Mouse (Mus musculus): ENCODE measurements around the gene C130026I21Rik.

Gene C130026I21Rik

GRCm38 (mm10) chr1:85270466-85270865 is at the start of gene C130026I21Rik:
Gene C130026I21Rik, minus strand, starts transcription at chr1:85270566.
- WGBS: 60% methylated on average over 1 of the region's 6 CpGs

DNA sequence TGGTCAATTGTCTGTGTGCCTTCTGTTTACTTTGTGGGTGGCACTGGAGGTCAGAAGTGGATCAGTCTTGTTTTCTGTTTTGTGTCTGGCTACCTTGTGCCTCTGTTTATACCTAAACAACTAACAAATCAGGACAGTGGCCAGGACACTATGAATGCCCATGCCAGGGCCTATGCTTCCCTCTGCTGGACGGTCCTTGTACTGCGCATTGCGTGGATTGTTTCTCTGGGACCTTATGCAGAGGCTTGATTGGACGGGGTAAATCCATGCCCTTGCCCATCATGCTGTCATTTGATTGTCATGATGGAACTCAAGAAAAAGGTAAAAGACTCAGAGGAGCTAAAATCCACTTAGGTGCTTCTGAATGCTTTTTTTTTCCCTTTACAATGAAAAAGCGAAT is 16.7 kb upstream of the C130026I21Rik start:
- WGBS: 52% methylated on average over 4 of the region's 5 CpGs

- 77% methylated on average over 4 of the region's 5 CpGs for WGBS
These were observed 6.1 kb upstream of the C130026I21Rik start for GRCm38 (mm10) chr1:85276421-85276820.

GRCm38 (mm10) chr1:85258634-85259033 is 11.7 kb downstream of the C130026I21Rik start:
- WGBS: 54% methylated on average over 2 of the region's 2 CpGs

DNA sequence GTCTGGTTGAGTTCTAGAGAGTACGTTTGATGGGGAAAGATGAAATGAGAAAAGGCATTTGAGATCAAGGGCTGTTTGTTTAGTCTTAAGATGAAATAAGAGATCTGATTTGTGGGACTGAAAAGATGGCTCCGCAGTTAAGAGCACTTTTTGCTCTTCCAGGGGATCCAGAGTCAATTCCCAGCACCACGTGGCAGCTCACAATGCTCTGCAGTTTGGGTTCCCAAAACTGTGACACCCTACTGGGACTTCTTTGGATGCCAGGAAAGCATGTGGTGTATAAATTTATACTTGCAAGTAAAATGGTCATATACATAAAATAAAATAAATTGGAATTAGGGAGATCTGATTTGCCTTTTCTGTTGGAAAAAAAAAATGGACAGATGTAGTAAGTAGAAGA is 15.1 kb downstream of the C130026I21Rik start:
- WGBS: 52% methylated on average over 2 of the region's 3 CpGs

DNA sequence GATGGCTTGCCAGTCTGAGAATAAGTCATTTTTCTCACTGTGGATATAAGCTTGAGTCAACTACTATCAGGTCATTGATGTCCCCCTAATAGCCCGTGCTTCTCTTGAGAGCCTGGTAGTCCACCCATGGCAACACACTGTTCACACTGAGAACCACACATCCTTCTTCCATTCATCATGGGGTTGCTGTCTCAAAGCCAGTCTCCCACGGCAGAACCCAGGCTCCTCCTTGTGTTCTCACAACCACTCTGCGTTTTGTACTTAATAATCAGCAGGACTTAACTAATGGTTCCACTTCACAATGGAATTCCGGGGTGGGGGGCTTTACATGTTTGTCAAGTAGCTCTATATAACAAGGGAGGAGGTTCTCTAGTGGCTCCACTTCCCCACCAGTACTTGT is 19.2 kb downstream of the C130026I21Rik start:
- 82% methylated on average over 4 of the region's 4 CpGs for WGBS

- 61% methylated on average over 3 of the region's 3 CpGs for WGBS
These were observed 21.4 kb downstream of the C130026I21Rik start for GRCm38 (mm10) chr1:85248985-85249384.

DNA sequence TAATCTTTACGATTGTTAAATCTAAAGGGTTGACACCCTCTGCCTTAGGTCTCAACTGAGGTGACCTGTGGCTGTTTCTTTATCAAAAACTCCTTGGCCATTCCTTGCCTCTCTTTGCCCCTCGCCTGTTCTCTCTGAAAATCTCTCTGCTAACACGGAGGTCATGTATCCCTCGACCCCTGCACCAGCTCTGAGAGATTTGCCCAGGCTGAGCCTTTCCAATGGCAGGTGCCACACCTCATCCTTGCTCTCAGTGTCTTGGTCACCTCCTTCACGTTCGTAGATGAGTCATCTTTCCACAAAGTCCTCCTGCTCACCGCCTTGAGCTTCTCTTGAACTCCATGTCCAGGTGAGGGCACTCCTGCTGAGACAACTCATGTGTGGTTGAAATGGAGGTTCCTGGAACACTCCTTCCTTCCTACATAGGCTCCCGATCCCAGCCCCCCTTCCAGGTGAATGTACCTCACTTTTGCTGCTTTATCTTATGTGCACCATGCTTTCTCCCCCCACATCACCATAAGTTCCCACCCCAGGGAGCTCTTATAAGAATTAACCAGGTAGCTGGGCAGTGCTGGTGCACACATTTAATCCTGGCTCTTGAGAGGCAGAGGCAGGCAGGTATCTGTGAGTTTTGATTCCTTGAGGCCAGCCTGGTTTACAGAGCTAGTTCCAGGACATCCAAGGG is 23.4 kb downstream of the C130026I21Rik start:
- WGBS: 73% methylated on average over 8 of the region's 8 CpGs

DNA sequence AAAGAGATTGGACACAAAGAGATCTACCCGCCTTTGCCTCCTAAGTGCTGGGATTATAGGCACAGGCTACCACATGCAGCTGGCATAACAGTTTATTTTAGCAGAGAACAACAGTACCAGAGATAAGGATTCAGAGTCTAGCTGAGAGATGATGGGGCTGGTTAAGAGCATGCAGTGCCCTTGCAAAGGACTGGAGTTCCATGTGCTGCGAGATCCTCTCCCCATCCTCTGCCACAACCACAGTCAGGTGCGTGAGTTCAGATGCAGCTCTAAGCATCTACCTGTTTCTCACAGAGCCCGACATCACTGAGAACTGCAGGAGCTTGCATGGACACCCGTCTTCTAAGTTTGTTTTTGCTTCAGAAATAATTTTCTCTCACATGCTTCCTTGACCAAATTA is 24.1 kb downstream of the C130026I21Rik start:
- 81% methylated on average over 5 of the region's 5 CpGs for WGBS

DNA sequence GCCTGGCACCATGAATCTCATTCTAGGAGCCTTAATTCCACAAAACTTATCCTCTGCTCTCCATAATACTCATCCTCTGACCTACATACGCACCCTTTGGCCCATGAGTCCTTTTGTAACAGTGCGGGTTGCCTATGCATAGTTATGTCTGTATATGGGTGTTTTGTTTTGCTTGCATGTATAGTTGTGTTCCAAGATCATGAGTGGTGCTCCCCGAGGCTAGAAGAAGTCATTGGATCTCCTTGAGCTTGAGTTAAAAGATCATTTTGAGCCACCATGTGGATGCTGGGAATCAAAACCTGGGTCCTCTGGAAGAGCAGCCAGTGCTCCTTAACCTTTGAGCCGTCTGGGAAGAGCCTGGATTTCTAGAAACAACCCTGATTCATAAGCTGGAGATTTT is 25.4 kb downstream of the C130026I21Rik start:
- 64% methylated on average over 3 of the region's 4 CpGs for WGBS

DNA sequence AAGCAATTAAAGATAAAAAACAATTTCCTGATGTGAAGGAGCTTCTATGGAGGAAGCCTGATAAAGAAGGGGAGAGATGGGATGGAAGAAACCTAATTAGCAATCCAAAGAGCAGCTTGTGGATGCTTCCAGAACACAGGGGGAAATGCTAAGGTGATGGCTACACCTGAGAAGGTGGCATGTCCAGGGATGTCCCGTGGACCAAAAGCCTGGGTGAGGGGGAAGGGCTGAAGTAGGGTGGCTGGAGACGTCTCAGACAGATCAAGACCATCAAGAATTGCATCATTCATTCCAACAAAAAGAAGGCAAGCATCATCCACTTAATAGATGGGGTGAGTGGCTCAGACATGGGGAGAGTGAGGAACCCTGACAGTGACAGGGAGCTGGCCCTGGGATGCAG is 27.3 kb downstream of the C130026I21Rik start:
- WGBS: 59% methylated on average over 2 of the region's 2 CpGs

- WGBS: 72% methylated on average over 4 of the region's 4 CpGs
These were observed 31.2 kb downstream of the C130026I21Rik start for GRCm38 (mm10) chr1:85239018-85239775.

DNA sequence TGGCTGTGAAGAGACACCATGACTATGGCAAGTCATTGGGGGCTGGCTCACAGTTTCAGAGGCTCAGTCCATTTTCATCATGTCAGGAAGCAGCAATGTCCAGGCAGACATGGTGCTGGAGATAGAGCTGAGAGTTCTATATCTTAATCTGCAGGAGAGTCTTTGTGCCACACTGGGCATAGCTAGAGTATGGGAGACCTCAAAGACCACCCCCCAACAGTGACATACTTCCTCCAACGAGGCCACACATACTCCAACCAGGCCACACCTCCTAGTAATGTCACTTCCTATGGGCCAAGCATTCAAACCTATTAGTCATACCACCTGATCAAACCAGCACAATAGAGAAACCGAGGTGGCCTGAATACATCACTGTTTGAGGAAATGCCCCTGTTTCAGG is 63.8 kb downstream of the C130026I21Rik start:
- 37% methylated on average over 1 of the region's 2 CpGs for WGBS

GRCm38 (mm10) chr1:85199523-85199922 is 70.8 kb downstream of the C130026I21Rik start:
- 86% methylated on average over 3 of the region's 4 CpGs for WGBS

DNA sequence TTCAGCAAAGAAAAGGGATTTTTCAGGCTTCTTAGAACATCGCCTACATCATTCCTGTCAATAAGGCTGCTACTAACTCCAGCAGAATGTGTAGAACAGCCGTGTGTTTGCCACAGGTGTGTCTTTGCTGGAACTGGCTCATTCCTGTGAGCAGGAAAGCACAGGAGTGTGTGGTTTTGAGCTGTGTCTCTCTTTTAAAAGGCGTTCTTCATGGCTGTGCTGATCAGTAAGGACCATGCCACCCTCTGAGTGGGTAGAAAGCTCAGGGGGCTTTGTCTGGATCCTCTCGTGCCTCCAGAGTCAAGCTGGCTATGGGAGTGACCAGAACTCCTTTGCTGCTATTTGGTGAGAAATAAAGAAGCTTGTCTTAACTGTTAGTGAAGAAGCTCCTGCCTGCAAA is 73.6 kb downstream of the C130026I21Rik start:
- 60% methylated on average over 4 of the region's 4 CpGs for WGBS

DNA sequence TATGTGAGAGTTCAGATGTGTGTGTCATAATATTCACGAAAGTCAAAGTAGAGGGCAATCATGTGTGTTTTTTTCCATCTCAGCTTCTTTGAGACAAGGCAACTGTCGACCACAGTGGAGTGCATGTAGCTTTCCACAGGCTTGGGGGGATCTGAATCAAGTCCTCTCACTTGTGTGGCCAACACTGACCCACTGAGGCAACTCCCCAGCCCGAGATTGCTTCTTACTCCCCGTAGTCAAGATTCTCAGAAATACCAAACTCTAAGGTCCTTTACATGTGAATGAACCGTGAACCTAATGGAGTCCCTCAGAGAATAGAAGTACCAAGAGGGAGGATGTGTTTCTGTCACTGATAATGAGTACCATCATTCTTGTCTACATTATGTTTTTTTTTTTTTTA is 76.6 kb downstream of the C130026I21Rik start:
- 78% methylated on average over 5 of the region's 5 CpGs for WGBS

DNA sequence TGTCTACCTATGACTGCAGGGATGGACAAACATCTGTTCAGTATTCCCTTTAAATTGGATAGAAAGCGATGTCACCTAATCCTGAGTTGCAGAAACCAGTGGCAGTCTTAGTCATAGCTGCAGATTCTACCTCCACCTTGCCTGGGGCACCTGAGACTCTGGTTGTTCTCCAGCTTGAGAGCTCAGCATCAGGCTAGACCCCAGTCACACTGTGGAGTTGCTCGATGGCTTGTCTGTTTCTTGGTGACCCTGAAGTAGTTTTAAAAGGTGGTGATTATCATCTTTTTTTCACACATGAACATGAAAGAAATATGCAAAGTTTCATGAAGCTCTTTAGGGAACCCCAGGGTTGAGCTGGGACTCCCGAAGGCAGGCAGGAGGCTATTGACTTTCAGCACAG is 88.4 kb downstream of the C130026I21Rik start:
- 85% methylated on average over 2 of the region's 3 CpGs for WGBS

DNA sequence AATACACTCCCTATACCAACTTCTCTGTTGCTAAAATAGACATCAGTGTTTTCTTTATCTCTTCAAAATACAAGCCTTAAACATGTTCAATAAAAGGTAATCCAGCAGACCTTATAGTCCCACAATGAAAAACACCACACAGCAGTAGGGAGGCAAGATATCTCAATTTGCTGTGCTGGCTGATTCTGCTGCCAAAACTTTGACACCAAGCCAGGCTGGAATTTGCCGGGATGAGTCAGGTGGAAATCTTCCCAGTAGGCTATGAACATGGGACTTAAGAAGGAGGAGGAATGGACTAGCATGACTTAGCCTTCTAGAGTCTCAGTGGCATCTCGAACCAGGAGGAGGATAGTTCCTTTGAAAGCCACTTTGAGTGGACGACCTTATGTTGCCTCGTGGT is 91.4 kb downstream of the C130026I21Rik start:
- WGBS: 76% methylated on average over 4 of the region's 4 CpGs

DNA sequence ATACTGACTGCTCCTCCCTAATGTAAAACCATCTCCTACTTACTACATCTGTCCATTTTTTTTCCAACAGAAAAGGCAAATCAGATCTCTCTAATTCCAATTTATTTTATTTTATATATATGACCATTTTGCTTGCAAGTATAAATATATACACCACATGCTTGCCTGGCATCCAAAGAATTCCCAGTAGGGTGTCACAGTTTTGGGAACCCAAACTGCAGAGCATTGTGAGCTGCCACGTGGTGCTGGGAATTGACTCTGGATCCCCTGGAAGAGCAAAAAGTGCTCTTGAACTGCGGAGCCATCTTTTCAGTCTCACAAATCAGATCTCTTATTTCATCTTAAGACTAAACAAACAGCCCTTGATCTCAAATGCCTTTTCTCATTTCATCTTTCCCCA is 107.5 kb downstream of the C130026I21Rik start:
- WGBS: 48% methylated on average over 2 of the region's 2 CpGs

DNA sequence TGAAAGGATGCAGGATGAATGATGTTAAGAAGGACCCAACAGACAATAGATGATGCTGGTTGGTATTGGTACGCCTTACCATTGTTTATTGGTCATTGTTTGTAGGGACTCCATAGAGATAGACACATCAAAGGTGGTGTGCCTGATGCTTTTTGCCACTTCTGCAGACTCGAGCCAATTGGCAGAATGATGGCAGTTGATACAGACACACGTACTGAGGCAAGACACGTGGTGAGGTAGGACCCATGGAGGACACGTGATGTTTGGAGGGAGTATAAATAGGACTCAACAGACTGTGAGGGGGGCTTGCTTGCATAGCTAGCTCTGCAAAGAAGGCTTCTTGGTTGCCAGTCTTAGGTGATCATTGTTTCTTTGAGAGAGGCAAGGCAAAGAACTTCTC is 115.2 kb downstream of the C130026I21Rik start:
- 81% methylated on average over 4 of the region's 5 CpGs for WGBS

GRCm38 (mm10) chr1:85133671-85134070 is 136.7 kb downstream of the C130026I21Rik start:
- 90% methylated on average over 22 of the region's 22 CpGs for WGBS

GRCm38 (mm10) chr1:85121841-85122240 is 148.5 kb downstream of the C130026I21Rik start:
- 83% methylated on average over 4 of the region's 4 CpGs for WGBS

DNA sequence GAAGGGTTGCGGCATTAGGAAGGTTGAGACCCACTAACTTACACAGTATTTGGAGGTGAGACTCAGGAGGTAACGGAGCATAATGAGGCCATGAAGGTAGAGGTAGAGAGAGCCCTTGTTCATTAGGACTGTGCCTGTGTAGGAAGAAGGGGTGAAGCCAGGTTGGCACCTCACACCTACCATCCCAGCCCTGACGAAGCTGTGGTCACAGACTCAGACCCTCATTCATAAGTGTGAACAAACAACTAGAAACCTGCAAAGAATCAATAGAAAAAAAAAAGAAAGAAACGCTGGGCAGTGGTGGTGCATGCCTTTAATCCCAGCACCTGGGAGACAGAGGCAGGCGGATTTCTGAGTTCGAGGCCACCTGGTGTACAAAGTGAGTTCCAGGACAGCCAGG is 152.0 kb downstream of the C130026I21Rik start:
- WGBS: 80% methylated on average over 6 of the region's 6 CpGs

Measured in cerebral cortex, adult 2 months (tissue).